Mouse (Mus musculus): Measurements from ENCODE around the gene Macrod2. TPM values are rescaled to one million over a fixed set of nuclear protein-coding genes. Genes with fewer than 3 reads are reported as not detected.

Macrod2 gene
- polyA plus RNA-seq, 1 experiment, result 20.2 TPM

DNA sequence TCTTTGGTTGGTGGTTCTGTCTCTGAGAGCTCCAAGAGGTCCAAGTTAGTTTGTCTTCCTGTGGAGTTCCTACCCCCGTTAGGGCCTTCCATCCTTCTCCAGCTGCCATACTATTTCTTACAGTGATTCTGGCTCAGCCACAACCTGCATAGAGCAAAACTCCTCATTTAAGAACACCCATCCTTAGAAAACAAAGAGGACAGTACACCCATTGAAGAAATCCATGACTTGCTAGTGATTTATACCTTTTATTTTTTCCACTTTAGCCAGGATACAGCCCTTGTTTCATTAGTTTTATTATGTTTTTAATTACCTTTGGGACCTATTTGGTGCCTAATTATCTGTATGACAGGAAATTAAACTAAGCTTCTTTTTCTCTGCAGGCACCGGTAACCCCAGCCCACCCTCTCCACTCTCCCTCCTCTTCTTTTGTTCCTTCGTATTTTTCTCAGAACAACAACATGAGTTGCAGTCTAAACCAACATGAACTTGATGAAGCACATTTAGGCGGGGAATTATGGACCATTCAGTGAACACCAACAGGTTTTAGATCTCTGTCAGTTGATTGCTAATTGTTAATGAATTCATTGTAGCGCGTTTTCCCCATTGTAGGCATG is 1516.8 kb downstream of the Macrod2 start:
- Histone ChIP-seq H3K27ac (ENCODE audit: insufficient read depth, low read length) (no peak overlapping the region), H3K27me3 (ENCODE audit: control insufficient read depth, insufficient read depth, low read length) (no peaks in the 10 kb centered on the region), H3K4me3 (replicated peaks; ENCODE audit: insufficient read depth, low read depth, low read length) (no peak overlapping the region), H3K4me1 (ENCODE audit: control insufficient read depth, insufficient read depth, low read length) (no peaks in the 10 kb centered on the region)
- no peak for DNase-seq
- WGBS, result 81% methylated on average over 6 of the region's 6 CpGs
- no peak for TF ChIP-seq CTCF (IDR thresholded peaks at IDR 0.05; ENCODE audit: borderline replicate concordance, insufficient read depth, low read depth, low read length)
- no peak for TF ChIP-seq POLR2A (IDR thresholded peaks at IDR 0.05; ENCODE audit: borderline replicate concordance, insufficient read depth, low read length)

DNA sequence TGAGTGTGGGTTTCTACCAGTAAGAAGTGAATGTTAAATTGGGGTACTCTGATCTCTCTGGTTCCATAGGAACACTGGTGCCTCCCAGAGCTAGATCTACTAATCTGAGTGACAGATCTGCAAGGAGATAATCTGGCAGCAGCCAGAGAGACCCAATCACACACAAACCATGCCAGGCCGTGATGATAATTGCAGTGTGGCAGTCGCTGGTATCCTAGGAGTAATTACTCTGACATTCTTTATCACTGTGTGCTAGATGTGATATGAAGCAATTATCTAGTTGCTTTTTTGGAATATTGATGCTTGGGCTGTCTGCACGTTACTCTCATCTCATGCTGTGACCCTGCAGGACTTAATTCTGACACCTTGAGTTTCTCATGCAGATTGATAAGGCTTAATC is 1518.4 kb downstream of the Macrod2 start:
- TF ChIP-seq CTCF (IDR thresholded peaks at IDR 0.05; ENCODE audit: borderline replicate concordance, insufficient read depth, low read depth, low read length), result no peak
- no peaks in the 10 kb centered on the region for H3K4me1 ChIP-seq (ENCODE audit: control insufficient read depth, insufficient read depth, low read length)
- 48% methylated on average over 3 of the region's 3 CpGs for WGBS
- DNase-seq, result no peak
- H3K27ac ChIP-seq (ENCODE audit: insufficient read depth, low read length), result no peak overlapping the region
- H3K27me3 ChIP-seq (ENCODE audit: control insufficient read depth, insufficient read depth, low read length), result no peaks in the 10 kb centered on the region
- H3K4me3 ChIP-seq (replicated peaks; ENCODE audit: insufficient read depth, low read depth, low read length), result no peak overlapping the region

DNA sequence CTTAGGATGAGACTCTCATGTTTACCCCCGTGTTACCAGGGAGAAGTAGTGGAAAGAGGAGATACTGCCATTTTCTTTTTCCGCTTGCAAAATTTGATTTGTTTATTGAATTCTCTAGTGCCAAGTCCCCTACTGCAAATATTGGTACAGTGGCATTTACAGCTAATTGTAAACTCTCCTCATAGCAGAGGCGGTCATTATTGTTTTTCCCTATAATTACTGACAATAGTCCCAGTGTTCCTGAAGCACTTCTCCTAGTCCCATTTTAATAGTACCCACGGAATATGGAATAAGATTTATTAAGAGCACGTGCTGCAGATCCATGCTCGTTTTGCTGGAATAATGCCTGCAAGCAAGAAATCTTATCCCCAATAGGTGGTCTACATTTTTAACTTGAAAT is 1518.8 kb downstream of the Macrod2 start:
- TF ChIP-seq CTCF (IDR thresholded peaks at IDR 0.05; ENCODE audit: borderline replicate concordance, insufficient read depth, low read depth, low read length) (no peak), POLR2A (IDR thresholded peaks at IDR 0.05; ENCODE audit: borderline replicate concordance, insufficient read depth, low read length) (no peak)
- no peak overlapping the region for H3K4me3 ChIP-seq (replicated peaks; ENCODE audit: insufficient read depth, low read depth, low read length)
- no peaks in the 10 kb centered on the region for H3K27me3 ChIP-seq (ENCODE audit: control insufficient read depth, insufficient read depth, low read length)
- H3K27ac ChIP-seq (ENCODE audit: insufficient read depth, low read length), result no peak overlapping the region
- no peaks in the 10 kb centered on the region for H3K4me1 ChIP-seq (ENCODE audit: control insufficient read depth, insufficient read depth, low read length)
- WGBS, result 71% methylated on average over 6 of the region's 6 CpGs
- no peak for DNase-seq

DNA sequence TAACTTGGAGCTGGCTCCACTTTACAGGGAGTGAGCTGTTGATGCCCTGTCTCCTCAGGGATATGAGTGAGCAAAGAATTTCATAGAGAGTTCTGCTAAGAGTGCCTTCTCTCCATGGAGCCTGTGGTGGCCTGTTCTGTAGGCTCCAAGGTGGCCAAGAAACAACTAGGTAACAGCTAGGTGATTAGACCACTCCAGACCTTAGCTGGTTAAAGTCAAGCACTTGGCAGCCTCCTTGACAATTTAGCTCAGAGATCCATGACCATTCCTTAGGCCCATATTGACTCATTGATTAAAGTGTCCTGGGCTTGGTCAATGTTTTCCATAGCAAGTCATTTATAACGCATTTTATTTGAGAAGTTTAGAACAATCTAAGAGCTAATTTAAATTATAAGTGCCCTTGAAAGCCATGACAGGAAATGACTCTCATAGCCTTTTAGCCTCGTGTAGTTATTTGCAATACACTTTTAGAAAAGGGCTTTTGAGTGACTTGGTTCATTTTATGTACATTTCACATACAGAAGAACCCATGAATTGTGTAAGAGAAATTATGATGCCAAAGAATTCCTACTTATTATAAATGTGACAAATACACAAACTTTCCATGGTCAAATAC is 1525.4 kb downstream of the Macrod2 start:
- DNase-seq, result no peak
- WGBS, result 95% methylated on average over 2 of the region's 2 CpGs
- Histone ChIP-seq H3K27me3 (ENCODE audit: control insufficient read depth, insufficient read depth, low read length) (no peaks in the 10 kb centered on the region), H3K4me1 (ENCODE audit: control insufficient read depth, insufficient read depth, low read length) (no peaks in the 10 kb centered on the region), H3K27ac (ENCODE audit: insufficient read depth, low read length) (no peak overlapping the region), H3K4me3 (replicated peaks; ENCODE audit: insufficient read depth, low read depth, low read length) (no peak overlapping the region)
- TF ChIP-seq CTCF (IDR thresholded peaks at IDR 0.05; ENCODE audit: borderline replicate concordance, insufficient read depth, low read depth, low read length) (no peak), POLR2A (IDR thresholded peaks at IDR 0.05; ENCODE audit: borderline replicate concordance, insufficient read depth, low read length) (no peak)

DNA sequence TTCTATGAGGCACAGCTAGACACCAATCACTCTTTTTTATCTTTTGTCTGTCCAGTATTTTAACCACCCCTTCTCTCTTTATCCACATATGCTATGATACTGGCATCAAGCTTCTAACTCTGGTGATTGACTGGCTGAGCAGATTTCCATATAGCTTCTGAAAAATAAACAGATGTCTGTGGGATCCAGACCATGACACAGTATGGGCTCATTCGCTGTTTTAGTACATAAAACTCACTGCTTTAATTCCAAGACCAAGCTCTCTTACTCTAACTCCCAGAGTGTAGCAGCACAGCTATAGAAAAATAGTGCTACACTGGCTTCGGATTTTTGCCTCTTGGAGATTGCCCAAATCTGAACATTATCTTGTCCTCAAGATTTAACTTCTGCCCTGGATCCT is 1540.0 kb downstream of the Macrod2 start:
- TF ChIP-seq POLR2A (IDR thresholded peaks at IDR 0.05; ENCODE audit: borderline replicate concordance, insufficient read depth, low read length) (no peak), CTCF (IDR thresholded peaks at IDR 0.05; ENCODE audit: borderline replicate concordance, insufficient read depth, low read depth, low read length) (no peak)
- H3K4me3 ChIP-seq (replicated peaks; ENCODE audit: insufficient read depth, low read depth, low read length), result no peak overlapping the region
- H3K4me1 ChIP-seq (ENCODE audit: control insufficient read depth, insufficient read depth, low read length), result peaks cover 3% of the 10 kb centered on the region; the same call in 1 of the 2 replicates
- DNase-seq, result no peak
- no peaks in the 10 kb centered on the region for H3K27me3 ChIP-seq (ENCODE audit: control insufficient read depth, insufficient read depth, low read length)
- 85% methylated on average over 2 of the region's 2 CpGs for WGBS
- no peak overlapping the region for H3K27ac ChIP-seq (ENCODE audit: insufficient read depth, low read length)

DNA sequence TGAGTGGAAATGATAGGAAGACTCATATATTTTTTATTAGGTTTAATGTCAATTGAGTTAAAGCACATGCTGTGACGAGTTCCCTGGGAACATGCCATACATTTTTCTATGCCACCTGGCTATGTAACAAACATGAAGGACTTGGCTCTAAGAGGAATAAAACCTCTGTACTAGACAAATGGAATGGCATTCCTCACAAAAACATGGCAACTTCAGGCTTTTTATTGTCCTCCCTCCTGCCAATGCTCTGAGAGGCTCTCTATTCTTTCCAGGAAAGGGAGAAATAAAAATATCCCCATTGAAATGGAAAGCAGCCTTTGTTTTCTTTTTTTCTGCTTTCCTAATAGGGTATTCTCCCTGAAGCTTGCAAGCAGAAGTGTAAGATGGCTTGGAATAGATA is 1559.7 kb downstream of the Macrod2 start:
- no peaks in the 10 kb centered on the region for H3K27me3 ChIP-seq (ENCODE audit: control insufficient read depth, insufficient read depth, low read length)
- TF ChIP-seq POLR2A (IDR thresholded peaks at IDR 0.05; ENCODE audit: borderline replicate concordance, insufficient read depth, low read length) (no peak), CTCF (IDR thresholded peaks at IDR 0.05; ENCODE audit: borderline replicate concordance, insufficient read depth, low read depth, low read length) (no peak)
- no peaks in the 10 kb centered on the region for H3K4me1 ChIP-seq (ENCODE audit: control insufficient read depth, insufficient read depth, low read length)
- H3K27ac ChIP-seq (ENCODE audit: insufficient read depth, low read length), result no peak overlapping the region
- WGBS, result 26% methylated on average over 1 of the region's 1 CpGs
- DNase-seq, result peak in 1 of 2 experiments; percentile 23
- no peak overlapping the region for H3K4me3 ChIP-seq (replicated peaks; ENCODE audit: insufficient read depth, low read depth, low read length)

DNA sequence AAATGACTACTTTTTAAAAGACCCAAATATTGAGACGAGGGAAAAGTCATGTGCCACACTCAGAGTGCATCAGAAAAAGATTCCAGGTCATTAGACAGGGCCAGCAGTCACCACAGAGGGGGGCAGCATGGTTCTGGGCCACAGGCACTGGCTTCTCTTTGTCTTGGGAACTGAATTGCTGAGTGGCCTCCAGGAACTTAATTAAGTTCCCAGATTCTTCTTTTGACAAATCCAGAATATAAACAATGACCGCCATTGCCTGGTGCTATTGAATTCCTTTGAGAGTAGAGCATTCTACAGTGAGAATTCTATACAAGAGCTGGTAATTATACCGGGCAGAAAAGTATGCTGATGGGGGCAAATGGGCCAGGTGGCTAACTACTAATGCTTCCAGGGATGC is 1560.1 kb downstream of the Macrod2 start:
- TF ChIP-seq CTCF (IDR thresholded peaks at IDR 0.05; ENCODE audit: borderline replicate concordance, insufficient read depth, low read depth, low read length) (no peak), POLR2A (IDR thresholded peaks at IDR 0.05; ENCODE audit: borderline replicate concordance, insufficient read depth, low read length) (no peak)
- 30% methylated on average over 3 of the region's 3 CpGs for WGBS
- DNase-seq, result peak; percentile 19 to 34

DNA sequence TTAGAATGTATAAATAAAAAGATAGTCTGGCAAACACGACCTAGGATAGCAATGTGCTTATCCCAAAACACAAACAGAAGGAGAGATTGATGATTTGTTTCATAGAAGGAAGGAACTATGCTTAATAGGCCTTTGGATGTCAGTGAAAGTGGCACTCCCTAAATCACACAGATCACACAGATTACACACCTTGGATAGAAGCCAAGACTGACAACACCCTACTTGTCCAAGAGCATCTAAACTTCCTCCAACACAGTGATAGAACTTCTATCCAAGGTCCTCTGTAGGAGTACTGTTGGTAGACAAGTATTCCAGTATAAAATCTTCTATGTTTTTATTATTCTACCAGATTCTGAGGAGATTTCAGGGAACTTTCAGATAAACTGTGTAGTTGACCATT is 1567.8 kb downstream of the Macrod2 start:
- Histone ChIP-seq H3K4me1 (ENCODE audit: control insufficient read depth, insufficient read depth, low read length) (no peaks in the 10 kb centered on the region), H3K4me3 (replicated peaks; ENCODE audit: insufficient read depth, low read depth, low read length) (no peak overlapping the region), H3K27me3 (ENCODE audit: control insufficient read depth, insufficient read depth, low read length) (no peaks in the 10 kb centered on the region), H3K27ac (ENCODE audit: insufficient read depth, low read length) (no peak overlapping the region)
- DNase-seq, result no peak
- no peak for TF ChIP-seq POLR2A (IDR thresholded peaks at IDR 0.05; ENCODE audit: borderline replicate concordance, insufficient read depth, low read length)
- no peak for TF ChIP-seq CTCF (IDR thresholded peaks at IDR 0.05; ENCODE audit: borderline replicate concordance, insufficient read depth, low read depth, low read length)
- WGBS, result 85% methylated on average over 1 of the region's 1 CpGs

More for the DNA sequence above, 1560.1 kb downstream of the Macrod2 start:
- Histone ChIP-seq H3K27me3 (ENCODE audit: control insufficient read depth, insufficient read depth, low read length) (no peaks in the 10 kb centered on the region), H3K4me3 (replicated peaks; ENCODE audit: insufficient read depth, low read depth, low read length) (no peak overlapping the region), H3K4me1 (ENCODE audit: control insufficient read depth, insufficient read depth, low read length) (no peaks in the 10 kb centered on the region), H3K27ac (ENCODE audit: insufficient read depth, low read length) (no peak overlapping the region)

All from cerebellum, adult 2 months (tissue).